Mouse (Mus musculus) myocyte (in vitro differentiated cells): ENCODE results near the gene Sesn2.

Source experiments
- CEBPB ChIP-seq: IDR thresholded peaks from 2 replicates; pipeline ENCODE4 v1.6.1; 2011; ENCODE audit warnings: mild to moderate bottlenecking, moderate library complexity; ENCODE audit not compliant: poor library complexity, insufficient read depth, severe bottlenecking
- E2F4 ChIP-seq: IDR thresholded peaks from one replicate; pipeline ENCODE4 v1.6.1; 2011; ENCODE audit warnings: mild to moderate bottlenecking, control low read depth, moderate library complexity; ENCODE audit not compliant: insufficient read depth
- MAX ChIP-seq: IDR thresholded peaks from one replicate; pipeline ENCODE4 v1.6.1; 2011; ENCODE audit warnings: low read depth, mild to moderate bottlenecking, control low read depth
- MYOG ChIP-seq, 3 experiments: IDR thresholded peaks; one replicate each; pipeline ENCODE4 v1.6.1; 2011; ENCODE audit warnings: control low read depth in 2 of 3, low read depth in 2 of 3, mild to moderate bottlenecking in 2 of 3; ENCODE audit not compliant: insufficient read length in 2 of 3, control insufficient read depth in 1 of 3, insufficient read depth in 1 of 3
- POLR2A ChIP-seq: IDR thresholded peaks from one replicate; pipeline ENCODE4 v1.6.1; 2011; ENCODE audit warnings: low read depth, mild to moderate bottlenecking, control low read depth, moderate library complexity; ENCODE audit not compliant: insufficient read length
- POLR2AphosphoS2 ChIP-seq: IDR thresholded peaks from one replicate; pipeline ENCODE4 v1.6.1; 2011; ENCODE audit warnings: low read depth, control low read depth; ENCODE audit not compliant: insufficient read length
- SRF ChIP-seq: IDR thresholded peaks from one replicate; pipeline ENCODE4 v1.6.1; 2011; ENCODE audit warnings: low read depth; ENCODE audit not compliant: control insufficient read depth, insufficient read length
- TCF12 ChIP-seq: IDR thresholded peaks from one replicate; pipeline ENCODE4 v1.6.1; 2011; ENCODE audit warnings: mild to moderate bottlenecking, control low read depth; ENCODE audit not compliant: poor library complexity, insufficient read depth, severe bottlenecking
- USF1 ChIP-seq: IDR thresholded peaks from one replicate; pipeline ENCODE4 v1.6.1; 2011; ENCODE audit warnings: low read depth, mild to moderate bottlenecking, control low read depth, moderate library complexity

DNA sequence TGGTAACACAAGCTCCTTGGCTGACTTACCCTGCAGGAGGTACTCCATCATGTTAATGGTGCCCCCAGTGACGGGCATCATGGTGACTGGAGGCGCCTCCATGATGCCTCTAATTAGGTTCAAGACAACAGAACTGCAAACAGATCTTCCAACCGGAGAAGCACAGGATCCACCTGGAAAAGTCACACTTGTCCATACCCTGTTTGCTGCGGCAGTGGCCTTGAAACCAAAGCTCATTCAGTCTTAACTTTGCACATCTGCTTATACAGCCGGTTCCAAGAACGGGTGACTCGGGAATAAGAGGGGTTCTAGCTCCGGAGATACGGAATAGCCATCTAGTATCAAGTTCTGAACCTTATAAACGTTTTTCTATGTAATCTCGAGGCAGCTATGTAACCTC, 47.5 kb downstream of the Sesn2 start:
- no peak for TF ChIP-seq E2F4
- no peak for TF ChIP-seq MAX
- no peak for TF ChIP-seq MYOG (IDR thresholded peaks at IDR 0.05; ENCODE audit: control insufficient read depth in 1 of 3, insufficient read depth in 1 of 3, insufficient read length in 2 of 3, low read depth in 2 of 3)
- no peak for TF ChIP-seq POLR2A
- TF ChIP-seq POLR2AphosphoS2: no peak
- TF ChIP-seq CEBPB: no peak
- TF ChIP-seq TCF12: no peak
- no peak for TF ChIP-seq USF1
- TF ChIP-seq SRF: no peak
